Mouse (Mus musculus) bone marrow, adult 2 months (tissue): ENCODE data around the gene Ccdc142. TPM values are rescaled to one million over a fixed set of nuclear protein-coding genes. Genes with fewer than 3 reads are reported as not detected.

Source experiments
- H3K27ac ChIP-seq: fragments of 200-500 bp; 2 replicates; pipeline ENCODE4 v1.5.1; 2012; ENCODE audit warnings: low read depth, mild to moderate bottlenecking, control low read depth, inconsistent platforms, low read length; ENCODE audit not compliant: control insufficient read depth, poor library complexity, insufficient read depth
- H3K4me1 ChIP-seq: fragments of 200-500 bp; 2 replicates; pipeline ENCODE4 v1.6.1; 2011; ENCODE audit warnings: low read length; ENCODE audit not compliant: control insufficient read depth, insufficient read depth
- H3K4me3 ChIP-seq: fragments of 200-500 bp; replicated peaks from 2 replicates; pipeline ENCODE3; 2011; ENCODE audit warnings: mild to moderate bottlenecking, low read depth, low read length, control low read depth; ENCODE audit not compliant: control insufficient read depth
- CTCF ChIP-seq: fragments of 200-500 bp; IDR thresholded peaks from 2 replicates; pipeline ENCODE4 v1.5.1; 2011; ENCODE audit warnings: low read length, control low read depth; ENCODE audit not compliant: control insufficient read depth, insufficient read depth
- POLR2A ChIP-seq: fragments of 200-500 bp; IDR thresholded peaks from 2 replicates; pipeline ENCODE4 v1.6.1; 2011; ENCODE audit warnings: low read depth, mild to moderate bottlenecking, control low read depth, low read length, borderline replicate concordance; ENCODE audit not compliant: control insufficient read depth
- whole genome bisulfite sequencing: fragments of 180-500 bp; shearing (Covaris S2); methylation state at CpG from one replicate; pipeline ENCODE4 v1.1.7; 2018; 5-methylcytosine and 5-hydroxymethylcytosine counted together
- polyA plus RNA-seq: library from polyadenylated mRNA; stranded (reverse); fragments of >200 nt; gene quantifications from 2 replicates; pipeline ENCODE4 v1.2.4, GENCODE M21; 2011; ENCODE audit warnings: low replicate concordance; ENCODE audit not compliant: missing spikeins, insufficient read depth, insufficient read length

Gene Ccdc142
- polyA plus RNA-seq, 1 experiment = 2.5 TPM

GRCm38 (mm10) chr6:83125331-83125730, 23.9 kb downstream of the Ccdc142 start, which contains the start of gene Ino80b:
Gene Ino80b (minus strand): TSS chr6:83125431.
- no peaks in the 10 kb centered on the region; the same call in 1 of the 2 replicates for H3K4me1 ChIP-seq
- peak within 1 kb of the TSS; percentile 89 for H3K4me3 ChIP-seq
- H3K27ac ChIP-seq = peak within 1 kb of the TSS; percentile 80
- 33% methylated on average over 5 of the region's 5 CpGs for WGBS
- TF ChIP-seq POLR2A = no peak

- H3K4me1 ChIP-seq = peaks cover 2% of the 10 kb centered on the region; the same call in 1 of the 2 replicates
- peak; percentile 25; the same call in 1 of the 2 replicates for TF ChIP-seq CTCF
- TF ChIP-seq POLR2A = no peak
- WGBS = 88% methylated on average over 5 of the region's 5 CpGs
- no peak overlapping the region for H3K27ac ChIP-seq
- no peak overlapping the region for H3K4me3 ChIP-seq
Observed at GRCm38 (mm10) chr6:83127419-83127818, 26.0 kb downstream of the Ccdc142 start.

DNA sequence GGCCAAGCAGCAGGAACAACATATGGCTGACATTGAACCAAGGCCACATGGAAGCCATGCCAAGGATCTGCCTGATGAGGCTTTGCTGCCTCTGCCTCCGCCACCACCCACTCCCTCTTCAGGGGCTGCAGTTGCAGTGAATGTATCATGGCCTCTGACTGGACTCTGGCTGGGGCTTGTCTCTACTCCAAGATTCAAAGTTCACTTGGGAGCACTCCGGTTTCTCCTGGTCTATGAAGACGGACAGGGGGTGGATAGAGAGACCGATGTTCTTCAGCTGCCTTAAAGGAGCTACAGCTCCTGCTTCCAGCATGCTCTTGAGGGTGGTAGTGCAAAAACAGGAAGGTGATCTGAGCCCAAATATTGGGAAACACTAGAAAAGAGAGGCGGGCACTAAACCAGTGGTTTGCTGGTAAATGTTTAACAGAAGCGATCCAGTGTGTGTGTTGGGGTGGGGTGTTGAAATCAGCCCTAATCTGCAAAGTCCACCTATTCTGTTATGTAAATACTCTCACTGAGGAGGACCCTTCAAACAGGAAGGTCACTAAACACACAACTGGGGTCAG, 30.2 kb downstream of the Ccdc142 start:
- H3K4me3 ChIP-seq = no peak overlapping the region
- 23% methylated on average over 6 of the region's 6 CpGs for WGBS
- peak overlapping the region; percentile 43 for H3K27ac ChIP-seq
- TF ChIP-seq POLR2A (no peak), CTCF (no peak)
- H3K4me1 ChIP-seq = peaks cover 4% of the 10 kb centered on the region; the same call in 1 of the 2 replicates

GRCm38 (mm10) chr6:83132176-83132919, 30.9 kb downstream of the Ccdc142 start:
- TF ChIP-seq CTCF (no peak), POLR2A (no peak)
- Histone ChIP-seq H3K4me3 (no peak overlapping the region), H3K4me1 (peaks cover 4% of the 10 kb centered on the region; the same call in 1 of the 2 replicates), H3K27ac (peak overlapping the region; percentile 10; the same call in 1 of the 2 replicates)
- 60% methylated on average over 9 of the region's 9 CpGs for WGBS

GRCm38 (mm10) chr6:83134226-83134625, 32.8 kb downstream of the Ccdc142 start:
- Histone ChIP-seq H3K4me3 (no peak overlapping the region), H3K4me1 (peaks cover 5% of the 10 kb centered on the region; the same call in 1 of the 2 replicates), H3K27ac (no peak overlapping the region)
- 49% methylated on average over 3 of the region's 3 CpGs for WGBS
- TF ChIP-seq POLR2A (no peak), CTCF (no peak)

DNA sequence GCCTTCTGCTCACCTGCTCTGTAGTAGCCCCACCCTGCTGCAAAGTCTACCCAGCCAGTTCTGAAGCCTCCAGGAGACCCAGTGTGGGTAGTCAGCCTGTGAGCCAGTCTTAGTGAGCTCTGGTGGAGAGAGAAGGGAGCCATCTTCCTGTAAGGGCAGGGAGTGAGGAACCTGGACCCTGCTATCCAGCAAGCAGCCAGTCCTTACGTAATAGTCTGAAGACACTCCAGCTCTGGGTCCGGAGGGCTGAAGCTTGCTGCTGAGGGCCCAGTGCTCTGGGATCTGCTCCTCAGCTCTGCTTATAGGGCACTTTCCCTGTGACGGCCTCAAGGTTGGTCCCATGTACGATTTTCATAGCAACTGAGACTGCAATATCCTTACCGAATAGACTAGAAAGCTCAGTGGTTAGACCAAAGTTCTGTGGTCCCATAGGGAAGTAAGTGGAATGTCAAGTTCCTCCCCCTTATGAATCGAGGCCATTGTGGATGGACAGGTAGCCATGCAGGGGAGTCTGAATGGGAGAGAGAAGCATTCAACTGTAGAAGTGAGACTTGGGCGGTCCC, 33.6 kb downstream of the Ccdc142 start, which contains the start of gene Rtkn:
TSS of gene Rtkn (plus strand) at position 513 of the 563 bp plus-strand sequence.
- Histone ChIP-seq H3K4me3 (peak within 1 kb of the TSS; percentile 31), H3K27ac (no peak within 1 kb of the TSS)
- TF ChIP-seq POLR2A (no peak), CTCF (no peak)

GRCm38 (mm10) chr6:83135571-83136161, 34.3 kb downstream of the Ccdc142 start:
- Histone ChIP-seq H3K27ac (no peak overlapping the region), H3K4me3 (peak overlapping the region; percentile 31), H3K4me1 (peaks cover 5% of the 10 kb centered on the region; the same call in 1 of the 2 replicates)
- WGBS = 30% methylated on average over 37 of the region's 37 CpGs
- TF ChIP-seq CTCF (no peak), POLR2A (no peak)

More for the DNA sequence above, 33.6 kb downstream of the Ccdc142 start, which contains the start of gene Rtkn:
- peaks cover 5% of the 10 kb centered on the region; the same call in 1 of the 2 replicates for H3K4me1 ChIP-seq
- 56% methylated on average over 7 of the region's 7 CpGs for WGBS
